Mouse (Mus musculus): Measurements from ENCODE around the gene Rhot2.

GRCm38 (mm10) chr17:25818851-25819780 lies 25.5 kb downstream of the Rhot2 start:
- TF ChIP-seq CTCF (IDR thresholded peaks at IDR 0.05; ENCODE audit: low read depth, low read length) = no peak
- no peak for TF ChIP-seq POLR2A (IDR thresholded peaks at IDR 0.05; ENCODE audit: borderline replicate concordance, low read depth, low read length)

Data from bone marrow macrophage, adult 2 months (primary cell).